Mouse (Mus musculus): ENCODE measurements around the gene Fbxo40. TPM values are rescaled to one million over a fixed set of nuclear protein-coding genes. Genes with fewer than 3 reads are reported as not detected.

The Fbxo40 gene
- 1 to 10 TPM in 1 of 2 experiments, under 1 TPM in 1; 0.74 to 1.4 TPM for total RNA-seq (2023)

GRCm38 (mm10) chr16:36989999-36990625 lies at the start of gene Fbxo40:
Gene Fbxo40 (minus strand): TSS chr16:36990467.

DNA sequence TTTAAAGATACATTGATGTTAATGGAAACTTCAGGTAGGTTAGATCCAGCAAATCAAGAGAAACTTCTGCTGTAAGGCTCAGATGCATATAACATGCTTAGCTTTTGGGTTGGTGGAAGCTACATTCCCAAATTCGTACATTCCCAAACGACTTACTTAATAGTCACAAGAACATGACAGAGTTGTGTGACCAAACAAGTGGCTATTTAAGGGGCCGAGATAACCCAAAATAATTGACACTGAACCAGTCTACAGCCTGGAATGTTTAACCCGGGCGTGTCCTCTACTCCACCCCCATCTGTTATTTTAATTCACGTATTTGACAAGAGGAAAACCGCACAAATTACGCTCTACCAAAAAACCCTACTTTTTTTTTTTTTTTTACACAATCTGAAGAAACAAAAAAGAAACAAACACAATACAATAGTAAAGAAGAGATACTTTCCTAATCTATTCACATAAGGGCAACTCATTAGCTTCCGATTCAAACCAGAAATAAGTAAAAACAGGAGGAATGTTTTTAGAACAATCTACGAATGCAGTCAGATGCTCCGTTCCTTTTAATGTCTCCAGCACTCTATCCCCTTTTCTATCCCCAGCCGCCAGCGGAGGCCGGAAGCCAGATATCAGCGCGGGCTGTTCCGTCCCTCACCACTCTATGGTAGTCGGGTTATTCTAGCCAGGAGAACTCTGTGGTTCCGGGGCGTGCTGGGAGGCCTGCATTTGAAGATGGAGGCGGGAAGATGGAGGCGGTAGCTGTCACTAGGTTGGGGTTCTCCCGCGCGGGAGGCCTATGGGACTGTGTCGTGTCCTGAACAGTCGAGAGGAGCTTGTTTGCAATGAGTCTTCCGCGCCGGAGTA lies 21.0 kb upstream of the Fbxo40 start, which contains the start of gene Polq:
Gene Polq (plus strand): TSS at position 726 of the 861 bp plus-strand sequence.

GRCm38 (mm10) chr16:36934841-36935620 lies 55.2 kb downstream of the Fbxo40 start, which contains the start of gene Hcls1:
Gene Hcls1 (plus strand): TSS chr16:36934983.

Other genes with a start within 250 kb of the Fbxo40 start
- 10 to 100 TPM; 14.0 to 27.3 TPM for gene Slc15a2, start 205.5 kb downstream of the Fbxo40 start, total RNA-seq (2023)
- 10 to 100 TPM; 66.9 to 72.6 TPM for gene Iqcb1, start 162.1 kb downstream of the Fbxo40 start, total RNA-seq (2023)
- 10 to 100 TPM; 13.5 to 14.1 TPM for gene Eaf2, start 115.5 kb downstream of the Fbxo40 start, total RNA-seq (2023)
- 10 to 100 TPM; 35.6 to 45.4 TPM for gene Golgb1, start 115.3 kb downstream of the Fbxo40 start, total RNA-seq (2023)
- 100 to 1,000 TPM; 346 to 360 TPM for gene Hcls1, start 55.5 kb downstream of the Fbxo40 start, total RNA-seq (2023)
- 1 to 10 TPM; 6.1 to 8.1 TPM for gene Polq, start 21.3 kb upstream of the Fbxo40 start, total RNA-seq (2023)